Mouse (Mus musculus): Measurements from ENCODE around the gene Atp2a3.

DNA sequence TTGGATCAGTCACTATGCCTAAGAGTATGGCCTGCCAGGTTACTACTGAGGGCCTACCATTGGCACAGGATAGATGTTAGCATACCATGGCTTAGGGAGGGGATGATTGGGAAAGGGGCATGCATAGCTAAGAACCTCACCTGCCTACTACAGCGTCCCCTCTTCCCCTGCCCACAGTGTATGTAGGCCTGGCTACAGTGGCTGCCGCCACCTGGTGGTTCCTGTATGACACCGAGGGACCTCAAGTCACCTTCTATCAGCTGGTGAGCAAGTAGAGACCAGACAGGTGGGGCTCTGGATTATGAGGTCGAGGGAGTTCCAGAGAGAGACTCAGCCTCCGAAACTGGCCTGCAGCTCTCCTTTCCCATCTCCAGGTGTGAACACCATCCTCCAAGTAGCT, 22.3 kb downstream of the Atp2a3 start:
- no peak for TF ChIP-seq POLR2A (IDR thresholded peaks at IDR 0.05; ENCODE audit: extremely low read depth, insufficient read depth, low read length)
- TF ChIP-seq CTCF (IDR thresholded peaks at IDR 0.05; ENCODE audit: low read depth, low read length), result peak; percentile 61

Measured in liver, adult 2 months (tissue).